8 mouse cellular contexts compared by ENCODE assay signal in the genomic region with DNA sequence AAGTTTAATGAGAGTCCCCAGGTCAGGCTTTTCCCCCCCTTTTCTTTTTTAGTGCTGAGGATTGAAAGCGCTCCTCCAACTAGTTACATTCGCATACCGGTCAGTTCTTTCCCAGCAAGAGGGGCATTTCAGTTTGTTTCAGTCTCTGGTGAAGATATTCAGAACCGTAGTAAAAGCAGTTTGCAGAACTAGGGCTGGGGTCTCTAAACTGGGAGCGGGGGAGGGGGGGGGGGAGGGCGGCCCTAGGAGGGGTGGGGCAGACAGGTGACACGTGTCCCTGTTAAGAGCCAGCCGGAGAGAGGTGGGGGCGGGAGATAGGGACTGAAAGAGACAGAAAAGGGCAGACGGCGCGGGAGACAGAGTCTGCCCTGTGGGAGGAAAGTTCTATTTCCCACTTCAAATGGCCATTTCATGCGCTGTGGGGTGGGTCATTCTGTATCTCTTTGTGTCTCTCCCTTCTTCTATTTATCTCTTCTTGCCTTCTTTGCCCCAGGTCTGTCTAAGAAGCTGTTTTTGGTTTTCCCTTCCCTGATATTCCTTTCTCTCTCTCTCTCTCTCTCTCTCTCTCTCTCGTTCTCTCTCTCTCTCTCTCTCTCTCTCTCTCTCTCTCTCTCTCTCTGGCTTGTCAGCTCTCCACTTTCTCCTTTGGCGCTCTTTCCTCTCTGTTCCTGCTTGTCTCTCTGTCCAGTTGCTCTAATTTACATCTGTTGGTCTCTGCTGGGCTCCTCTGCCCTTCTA. TPM values are rescaled to one million over a fixed set of nuclear protein-coding genes. Genes with fewer than 3 reads are reported as not detected.
DNase-seq lines count a peak whose midpoint lies in the region; ATAC-seq lines count a peak whose summit lies in the region.

A gene (plus strand): TSS at position 51 of the 738 bp plus-strand sequence.

- peak within 1 kb of the TSS; percentile 46 for H3K4me3 ChIP-seq in heart, embryonic 10.5 days
- H3K4me3 ChIP-seq in megakaryocyte, embryonic 14.5 days (replicated peaks): peak within 1 kb of the TSS; percentile 87
- peak within 1 kb of the TSS; percentile 20 for H3K4me3 ChIP-seq in limb, embryonic 13.5 days
- peak within 1 kb of the TSS; percentile 6; the same call in 1 of the 2 replicates for H3K4me3 ChIP-seq in stomach, embryonic 14.5 days (ENCODE audit: low read depth, low read length)

- ATAC-seq in megakaryocyte, adult 5-6 weeks (ENCODE audit: poor library complexity, severe bottlenecking): no peak
- ATAC-seq in limb, embryonic 13.5 days (ENCODE audit: low FRiP score, low read depth): no peak
- no peak for ATAC-seq in stomach, embryonic 14.5 days (ENCODE audit: insufficient number of reproducible peaks, insufficient read depth, low FRiP score, low read depth)
- ATAC-seq in frontal cortex, adult (ENCODE audit: low TSS enrichment): no peak

- no peaks in the 10 kb centered on the region for H3K36me3 ChIP-seq in heart, embryonic 10.5 days
- no peaks in the 10 kb centered on the region for H3K36me3 ChIP-seq in megakaryocyte, embryonic 14.5 days (replicated peaks; ENCODE audit: low read length)
- no peaks in the 10 kb centered on the region for H3K36me3 ChIP-seq in limb, embryonic 13.5 days
- H3K36me3 ChIP-seq in stomach, embryonic 14.5 days (ENCODE audit: control insufficient read depth, insufficient read depth, low read length): no peaks in the 10 kb centered on the region

- peaks cover 13% of the 10 kb centered on the region; the same call in 1 of the 2 replicates for H3K27me3 ChIP-seq in heart, embryonic 10.5 days (ENCODE audit: insufficient read depth, poor library complexity, severe bottlenecking)
- H3K27me3 ChIP-seq in megakaryocyte, embryonic 14.5 days (replicated peaks): peaks cover 32% of the 10 kb centered on the region
- H3K27me3 ChIP-seq in limb, embryonic 13.5 days: peaks cover 17% of the 10 kb centered on the region; the same call in 1 of the 2 replicates
- no peaks in the 10 kb centered on the region for H3K27me3 ChIP-seq in stomach, embryonic 14.5 days (ENCODE audit: control insufficient read depth, insufficient read depth, low read length)

- no peak for DNase-seq in heart, embryonic 10.5 days (ENCODE audit: low spot score)
- DNase-seq in heart, adult 9 months (ENCODE audit: low spot score in 2 of 2): no peak
- no peak for DNase-seq in natural killer cell, adult 2 months (ENCODE audit: low spot score in 2 of 2)

- 0 out of 2 replicates have a peak, but pooled peaks cover 4% of the 10 kb centered on the region for H3K4me1 ChIP-seq in heart, embryonic 10.5 days
- H3K4me1 ChIP-seq in megakaryocyte, embryonic 14.5 days: peaks cover 12% of the 10 kb centered on the region
- H3K4me1 ChIP-seq in limb, embryonic 13.5 days: no peaks in the 10 kb centered on the region
- no peaks in the 10 kb centered on the region for H3K4me1 ChIP-seq in stomach, embryonic 14.5 days (ENCODE audit: control insufficient read depth, insufficient read depth, low read length)

- H3K9ac ChIP-seq in limb, embryonic 13.5 days: no peak within 1 kb of the TSS
- H3K9ac ChIP-seq in stomach, embryonic 14.5 days (replicated peaks; ENCODE audit: low read depth, low read length): no peak within 1 kb of the TSS

- H3K9me3 ChIP-seq in heart, embryonic 10.5 days: no peaks in the 10 kb centered on the region
- H3K9me3 ChIP-seq in megakaryocyte, embryonic 14.5 days: no peaks in the 10 kb centered on the region
- no peaks in the 10 kb centered on the region for H3K9me3 ChIP-seq in limb, embryonic 13.5 days
- H3K9me3 ChIP-seq in stomach, embryonic 14.5 days (ENCODE audit: control insufficient read depth, low read depth, low read length): no peaks in the 10 kb centered on the region

- H3K27ac ChIP-seq in heart, embryonic 10.5 days: no peak within 1 kb of the TSS
- H3K27ac ChIP-seq in limb, embryonic 13.5 days: no peak within 1 kb of the TSS
- no peak within 1 kb of the TSS for H3K27ac ChIP-seq in stomach, embryonic 14.5 days (ENCODE audit: low read length)

- WGBS in heart, embryonic 10.5 days: 21% methylated on average over 13 of the region's 15 CpGs
- 7% methylated on average over 14 of the region's 15 CpGs for WGBS in limb, embryonic 13.5 days
- WGBS in stomach, embryonic 14.5 days: 12% methylated on average over 13 of the region's 15 CpGs

- H3K4me2 ChIP-seq in limb, embryonic 13.5 days (replicated peaks): peak within 1 kb of the TSS; percentile 44
- peak within 1 kb of the TSS; percentile 35; the same call in 1 of the 2 replicates for H3K4me2 ChIP-seq in stomach, embryonic 14.5 days (replicated peaks; ENCODE audit: low read depth, low read length)

RNA-seq across cellular contexts. Expression of the gene that starts here (rescaled TPM):
- polyA plus RNA-seq in heart, embryonic 10.5 days (2016; fragmentation: Nextera tagmentation; extraction: Ambion mirVana): 15.0 and 16.5 TPM in 2 replicates
- polyA plus RNA-seq in megakaryocyte, embryonic 14.5 days (2012; ENCODE audit: insufficient read depth, low replicate concordance): 0.06 TPM in 1 of 2 replicates, not detected in the other
- 1.3 and 4.1 TPM in 2 replicates for total RNA-seq in megakaryocyte, adult 5-6 weeks (2015)
- 2.4 and 3.7 TPM in 2 replicates for total RNA-seq in megakaryocyte, adult 5-6 weeks (2017)
- 0.93 and 1.0 TPM in 2 replicates for polyA plus RNA-seq in limb, embryonic 13.5 days (2015; fragmentation: Nextera tagmentation; extraction: Ambion mirVana)
- polyA plus RNA-seq in stomach, embryonic 14.5 days (2014; fragmentation: Nextera tagmentation; extraction: Ambion mirVana): 13.0 and 13.8 TPM in 2 replicates

Comparison
In these comparisons a context has a peak if more than half of its experiments do, and no peak if none do; other contexts are left out.
1. H3K4me3 ChIP-seq: peak in every context shown above with its lines; median percentile 87 in megakaryocyte, embryonic 14.5 days; 46 in heart, embryonic 10.5 days; 20 in limb, embryonic 13.5 days; 6 in stomach, embryonic 14.5 days.